Mouse (Mus musculus): Measurements from ENCODE around the gene Tmod2. TPM values are rescaled to one million over a fixed set of nuclear protein-coding genes. Genes with fewer than 3 reads are reported as not detected.

Tmod2 gene
- polyA plus RNA-seq, 1 experiment from 2014 or later: 2.1 TPM

- no peaks in the 10 kb centered on the region for H3K27me3 ChIP-seq
- ATAC-seq (no peak), DNase-seq (ENCODE audit: low read depth, low spot score) (no peak)
- in situ Hi-C loops (cut with MboI; ENCODE audit: low pct_unique_long_range_greater_than_20kb): no loop called here
- POLR2A ChIA-PET: no interaction called here
- CTCF ChIA-PET: interaction anchor here (1.6 kb wide), 1 partner anchor 9 kb away, joined by 4 read pairs; no protein-coding TSS in a partner anchor
- no peak for TF ChIP-seq CTCF (IDR thresholded peaks at IDR 0.05)
Observed at GRCm38 (mm10) chr9:75600166-75600934, 10.8 kb downstream of the Tmod2 start.

DNA sequence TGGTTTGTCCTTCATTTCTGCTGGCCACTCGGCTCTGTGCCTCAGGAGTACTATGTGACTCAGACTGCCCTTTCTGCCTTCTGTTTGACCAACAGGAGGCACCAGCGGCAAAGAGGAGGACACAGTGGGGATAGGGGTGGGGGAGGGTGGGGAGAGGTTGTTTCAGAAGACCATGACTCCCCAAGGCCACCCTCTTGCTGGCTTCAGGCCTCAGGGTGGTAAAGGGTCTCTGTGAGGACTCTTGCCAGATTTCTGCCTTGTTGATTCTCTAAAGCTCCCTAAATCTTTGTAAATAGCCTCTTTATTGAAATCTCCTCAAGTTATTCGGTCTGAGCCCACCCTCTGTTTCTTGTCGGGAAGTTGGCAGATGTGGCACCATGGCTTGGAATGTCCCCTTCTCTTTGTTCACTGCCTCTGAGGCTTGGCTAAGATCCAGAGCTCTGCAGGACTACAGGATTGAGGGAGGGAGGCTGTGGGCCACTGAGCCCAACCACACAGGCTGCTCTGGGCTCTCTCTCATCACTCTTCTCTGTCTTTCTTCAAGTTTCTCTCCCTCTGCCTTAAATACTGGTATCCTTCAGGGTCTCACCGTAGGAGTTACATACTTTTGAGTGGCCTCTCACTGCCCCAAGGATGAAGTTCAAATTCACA is 11.8 kb downstream of the Tmod2 start:
- in situ Hi-C loops (cut with MboI; ENCODE audit: low pct_unique_long_range_greater_than_20kb): no loop called here
- ATAC-seq: peak; percentile 44
- CTCF ChIA-PET: interaction anchor here (1.6 kb wide), 1 partner anchor 8 kb away, joined by 4 read pairs; no protein-coding TSS in a partner anchor
- no peak for DNase-seq (ENCODE audit: low read depth, low spot score)
- TF ChIP-seq CTCF (IDR thresholded peaks at IDR 0.05): no peak
- no peaks in the 10 kb centered on the region for H3K27me3 ChIP-seq
- POLR2A ChIA-PET: no interaction called here

DNA sequence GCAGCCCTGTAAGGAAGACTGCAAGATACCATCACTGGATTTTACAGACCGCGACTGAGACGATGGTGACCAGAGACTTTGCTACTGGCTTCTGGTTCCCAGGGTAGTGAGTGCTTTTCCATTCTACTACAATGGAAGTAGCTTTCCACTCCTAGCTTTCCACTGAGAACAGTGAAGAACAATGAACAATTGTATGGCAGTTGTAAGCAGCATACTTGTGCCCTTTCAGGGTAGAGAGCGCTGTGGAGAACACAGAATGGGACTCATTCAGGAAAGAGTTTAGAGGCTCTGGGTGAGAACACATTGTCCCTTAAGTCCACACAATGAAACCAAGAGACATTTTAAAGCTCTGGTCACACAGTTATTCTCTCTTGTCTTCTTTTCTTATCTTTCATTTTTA is 13.5 kb downstream of the Tmod2 start:
- CTCF ChIA-PET: interaction anchor here (0.8 to 2.2 kb wide), 2 partner anchors 14 to 75 kb away, joined by 3 to 5 read pairs; no protein-coding TSS in a partner anchor
- no peaks in the 10 kb centered on the region for H3K27me3 ChIP-seq
- POLR2A ChIA-PET: no interaction called here
- DNase-seq (ENCODE audit: low read depth, low spot score) (no peak), ATAC-seq (no peak)
- in situ Hi-C loops (cut with MboI; ENCODE audit: low pct_unique_long_range_greater_than_20kb): no loop called here
- TF ChIP-seq CTCF (IDR thresholded peaks at IDR 0.05): no peak

- ChIA-PET CTCF (interaction anchor here (2.2 kb wide), 1 partner anchor 75 kb away, joined by 5 read pairs; no protein-coding TSS in a partner anchor), POLR2A (no interaction called here)
- DNase-seq (ENCODE audit: low read depth, low spot score): no peak
- in situ Hi-C loops (cut with MboI; ENCODE audit: low pct_unique_long_range_greater_than_20kb): no loop called here
- no peak for ATAC-seq
- H3K27me3 ChIP-seq: no peaks in the 10 kb centered on the region
- TF ChIP-seq CTCF (IDR thresholded peaks at IDR 0.05): no peak
Observed at GRCm38 (mm10) chr9:75597036-75597435, 14.1 kb downstream of the Tmod2 start.

DNA sequence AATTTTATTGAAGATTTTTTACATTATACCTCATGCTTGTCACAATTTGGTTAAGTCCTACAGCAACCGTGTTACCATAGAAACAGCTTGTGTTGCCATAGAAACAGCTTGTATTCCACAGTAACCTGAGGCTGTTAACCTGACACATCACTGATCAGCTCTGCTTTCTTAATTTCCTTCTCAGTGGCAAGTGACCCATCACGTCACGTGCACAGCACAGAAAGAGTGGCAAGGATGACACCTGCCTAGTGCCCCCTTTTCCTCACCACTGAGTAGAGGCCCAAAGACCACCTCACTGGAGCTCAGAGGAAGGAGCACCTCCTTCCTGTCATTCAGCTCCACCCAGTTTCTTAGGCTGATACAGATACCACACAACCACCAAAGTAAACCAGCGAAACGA is 17.6 kb downstream of the Tmod2 start:
- CTCF ChIA-PET: interaction anchor here (1.0 to 3.7 kb wide), 5 partner anchors 10 to 71 kb away, joined by 3 to 20 read pairs (median 4); no protein-coding TSS in a partner anchor
- ATAC-seq: no peak

GRCm38 (mm10) chr9:75589850-75590790 is 21.0 kb downstream of the Tmod2 start:
- DNase-seq (ENCODE audit: low read depth, low spot score) (no peak), ATAC-seq (no peak)
- POLR2A ChIA-PET: no interaction called here
- TF ChIP-seq CTCF (IDR thresholded peaks at IDR 0.05): no peak
- in situ Hi-C loops (cut with MboI; ENCODE audit: low pct_unique_long_range_greater_than_20kb): no loop called here
- CTCF ChIA-PET: interaction anchor here (1.7 to 3.7 kb wide), 2 partner anchors 9 to 10 kb away, joined by 4 to 20 read pairs; no protein-coding TSS in a partner anchor
- H3K27me3 ChIP-seq: no peaks in the 10 kb centered on the region

More for the DNA sequence above, 17.6 kb downstream of the Tmod2 start:
- DNase-seq (ENCODE audit: low read depth, low spot score): no peak
- in situ Hi-C loops (cut with MboI; ENCODE audit: low pct_unique_long_range_greater_than_20kb): no loop called here
- POLR2A ChIA-PET: interaction anchor here (0.6 kb wide), 1 partner anchor 8 kb away, joined by 4 read pairs; no protein-coding TSS in a partner anchor
- no peak for TF ChIP-seq CTCF (IDR thresholded peaks at IDR 0.05)
- no peaks in the 10 kb centered on the region for H3K27me3 ChIP-seq

DNA sequence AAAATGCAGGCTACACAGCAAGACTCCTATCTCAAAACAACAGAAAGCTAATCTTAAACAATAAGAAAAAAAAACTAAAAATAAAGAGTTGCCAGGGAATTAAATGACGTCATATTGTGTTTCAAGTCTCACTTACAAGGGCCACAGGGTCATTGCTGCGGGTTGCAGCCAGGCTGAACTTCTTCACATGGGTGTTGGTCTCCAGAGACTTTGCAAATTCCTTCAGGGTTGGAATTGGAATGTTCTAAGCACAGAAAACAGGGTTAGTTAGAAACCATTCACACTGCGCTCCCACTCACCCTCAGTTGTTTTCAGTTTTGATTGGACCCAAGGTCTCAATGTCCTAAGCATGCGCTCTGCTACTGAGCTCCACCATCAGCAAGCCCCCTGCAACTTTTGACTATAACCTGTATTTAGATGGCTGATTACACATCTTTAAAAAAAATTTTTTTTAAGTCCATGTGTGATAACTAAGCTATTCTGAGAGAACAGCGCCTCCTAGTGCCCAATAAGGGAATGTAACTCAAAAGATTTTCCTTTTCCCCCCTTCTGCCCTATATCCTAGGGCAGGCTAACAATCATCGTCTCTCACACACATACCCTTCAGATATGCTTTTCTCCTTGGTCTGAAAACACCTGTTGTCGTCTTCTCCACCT is 29.3 kb downstream of the Tmod2 start:
- ChIA-PET CTCF (interaction anchor here (0.7 to 4.5 kb wide), 12 partner anchors 10 to 83 kb away, joined by 3 to 33 read pairs (median 4); no protein-coding TSS in a partner anchor), POLR2A (interaction anchor here (0.9 kb wide), 1 partner anchor 60 kb away, joined by 4 read pairs; no protein-coding TSS in a partner anchor)
- TF ChIP-seq CTCF (IDR thresholded peaks at IDR 0.05): peak; percentile 74
- in situ Hi-C loops (cut with MboI; ENCODE audit: low pct_unique_long_range_greater_than_20kb): no loop called here
- DNase-seq (ENCODE audit: low read depth, low spot score): no peak
- peak; percentile 62 for ATAC-seq
- H3K27me3 ChIP-seq: no peaks in the 10 kb centered on the region

DNA sequence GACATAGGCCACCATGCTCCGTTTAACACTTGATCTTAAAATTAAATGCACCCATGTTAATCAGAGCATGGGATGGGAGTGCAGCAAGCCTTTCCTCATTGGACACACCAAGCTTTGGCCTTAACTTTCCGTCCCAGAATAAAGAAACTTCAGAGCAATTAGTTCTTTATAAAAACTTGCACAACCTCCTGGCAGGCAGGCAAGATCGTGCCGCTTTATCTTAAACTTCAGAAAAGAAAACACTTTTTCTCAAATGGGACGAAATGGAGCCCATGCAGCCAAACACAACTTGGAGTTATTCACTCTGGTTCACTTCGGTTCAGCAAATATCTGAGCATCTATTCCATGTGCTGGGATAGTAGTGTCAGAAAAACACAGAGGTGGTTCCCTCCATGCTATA is 31.8 kb downstream of the Tmod2 start:
- no peak for TF ChIP-seq CTCF (IDR thresholded peaks at IDR 0.05)

More for the DNA sequence above, 31.8 kb downstream of the Tmod2 start:
- in situ Hi-C loops (cut with MboI; ENCODE audit: low pct_unique_long_range_greater_than_20kb): loop anchor here (5.0 to 10.0 kb wide), 2 partner anchors 57 to 295 kb away; no protein-coding TSS in a partner anchor
- ATAC-seq (no peak), DNase-seq (ENCODE audit: low read depth, low spot score) (no peak)
- CTCF ChIA-PET: interaction anchor here (1.3 to 4.5 kb wide), 2 partner anchors 58 to 66 kb away, joined by 3 to 33 read pairs; no protein-coding TSS in a partner anchor
- POLR2A ChIA-PET: interaction anchor here (1.5 kb wide), 1 partner anchor 112 kb away, joined by 4 read pairs; no protein-coding TSS in a partner anchor
- H3K27me3 ChIP-seq: no peaks in the 10 kb centered on the region

Measured in Patski (cell line).